Mouse (Mus musculus) CH12.LX (cell line): ENCODE results near the gene Pdia6. TPM values are rescaled to one million over a fixed set of nuclear protein-coding genes. Genes with fewer than 3 reads are reported as not detected.

Experiments
- DNase-seq: peaks from one replicate; pipeline ENCODE4 v3.0.0-alpha.2; 2013; ENCODE audit errors: extremely low read depth
- H3K27ac ChIP-seq: 2 replicates; pipeline ENCODE4 v1.5.1; 2012; ENCODE audit warnings: low read depth, mild to moderate bottlenecking, control low read depth, moderate library complexity; ENCODE audit not compliant: insufficient read depth
- H3K27me3 ChIP-seq: replicated peaks from 2 replicates; pipeline ENCODE3; 2012; ENCODE audit warnings: inconsistent platforms
- H3K36me3 ChIP-seq, 2 experiments: replicated peaks in 1 of 2; 2 replicates each; pipeline versions ENCODE3 to v1.6.1; 2012; ENCODE audit warnings: inconsistent platforms in 1 of 2, low read length in 1 of 2, mild to moderate bottlenecking in 1 of 2, mixed read lengths in 1 of 2, moderate library complexity in 1 of 2; ENCODE audit not compliant: control insufficient read depth in 1 of 2, insufficient read depth in 1 of 2
- H3K4me1 ChIP-seq, 2 experiments: 2 replicates each; pipeline ENCODE4 v1.6.1; 2012; ENCODE audit warnings: inconsistent platforms in 1 of 2, moderate library complexity in 1 of 2; ENCODE audit not compliant: insufficient read depth in 2 of 2, control insufficient read depth in 1 of 2
- H3K4me2 ChIP-seq: 2 replicates; pipeline ENCODE4 v1.6.1; 2012; ENCODE audit warnings: low read depth, mild to moderate bottlenecking, control low read depth; ENCODE audit not compliant: poor library complexity, insufficient read depth, severe bottlenecking
- H3K4me3 ChIP-seq, 3 experiments: fragments of 150-350 bp in 1 of 3; sonication (generic) in 1 of 3; replicated peaks in 1 of 3; 2 replicates each; pipeline versions ENCODE3 to v1.5.1; 2011 to 2012; ENCODE audit warnings: low read depth in 2 of 3, low read length in 2 of 3, mild to moderate bottlenecking in 2 of 3, moderate library complexity in 2 of 3, control low read depth in 1 of 3, improper control_type of control experiment in 1 of 3, inconsistent platforms in 1 of 3, mixed read lengths in 1 of 3; ENCODE audit not compliant: poor library complexity in 1 of 3
- H3K79me2 ChIP-seq: replicated peaks from 2 replicates; pipeline ENCODE4 v1.6.1; 2012; ENCODE audit warnings: mild to moderate bottlenecking, moderate library complexity; ENCODE audit not compliant: control insufficient read depth, poor library complexity, insufficient read depth, severe bottlenecking; ENCODE audit errors: extremely low read depth
- H3K9ac ChIP-seq: 2 replicates; pipeline ENCODE4 v1.6.1; 2012; ENCODE audit warnings: low read depth, mild to moderate bottlenecking, control low read depth, moderate library complexity; ENCODE audit not compliant: insufficient read depth
- H3K9me3 ChIP-seq: replicated peaks from 2 replicates; pipeline ENCODE3; 2012; ENCODE audit warnings: low read length, inconsistent platforms, mixed read lengths
- BHLHE40 ChIP-seq: IDR thresholded peaks from 2 replicates; pipeline ENCODE4 v1.6.1; 2011; ENCODE audit warnings: mild to moderate bottlenecking, low read depth, low read length, improper control_type of control experiment
- CHD1 ChIP-seq: IDR thresholded peaks from 2 replicates; pipeline ENCODE4 v1.6.1; 2012; ENCODE audit warnings: low read depth, low read length, improper control_type of control experiment, inconsistent platforms
- CTCF ChIP-seq, 2 experiments: IDR thresholded peaks in 1 of 2; conservative IDR thresholded peaks in 1 of 2; 2 replicates each; pipeline ENCODE4 v1.5.1; 2011 to 2012; ENCODE audit warnings: low read depth in 2 of 2, low read length in 2 of 2, improper control_type of control experiment in 1 of 2, inconsistent platforms in 1 of 2, mild to moderate bottlenecking in 1 of 2, moderate library complexity in 1 of 2
- E2F4 ChIP-seq: IDR thresholded peaks from 2 replicates; pipeline ENCODE4 v1.6.1; 2011; ENCODE audit warnings: low read depth, low read length, improper control_type of control experiment; ENCODE audit not compliant: insufficient replicate concordance
- EP300 ChIP-seq: IDR thresholded peaks from 2 replicates; pipeline ENCODE4 v1.6.1; 2011; ENCODE audit warnings: low read length, improper control_type of control experiment
- GABPA ChIP-seq: IDR thresholded peaks from 2 replicates; pipeline ENCODE4 v1.6.1; 2012; ENCODE audit warnings: low read depth, low read length, improper control_type of control experiment, inconsistent platforms; ENCODE audit not compliant: insufficient replicate concordance
- HCFC1 ChIP-seq: IDR thresholded peaks from 2 replicates; pipeline ENCODE4 v1.6.1; 2012; ENCODE audit warnings: low read depth, mild to moderate bottlenecking, inconsistent platforms, low read length, improper control_type of control experiment
- JUND ChIP-seq: conservative IDR thresholded peaks from 2 replicates; pipeline ENCODE4 v1.6.1; 2011; ENCODE audit warnings: low read depth, low read length, improper control_type of control experiment
- KAT2A ChIP-seq: IDR thresholded peaks from 2 replicates; pipeline ENCODE4 v1.6.1; 2012; ENCODE audit warnings: low read length, improper control_type of control experiment, inconsistent platforms; ENCODE audit not compliant: insufficient replicate concordance
- MAFK ChIP-seq: IDR thresholded peaks from 2 replicates; pipeline ENCODE4 v1.6.1; 2011; ENCODE audit warnings: low read length, improper control_type of control experiment; ENCODE audit not compliant: insufficient replicate concordance
- MAZ ChIP-seq: IDR thresholded peaks from 2 replicates; pipeline ENCODE4 v1.6.1; 2012; ENCODE audit warnings: low read depth, mild to moderate bottlenecking, inconsistent platforms, low read length, improper control_type of control experiment, moderate library complexity
- MEF2A ChIP-seq: IDR thresholded peaks from 2 replicates; pipeline ENCODE4 v1.6.1; 2014; ENCODE audit warnings: low read depth, mild to moderate bottlenecking, inconsistent platforms, low read length, improper control_type of control experiment, borderline replicate concordance
- NELFE ChIP-seq: IDR thresholded peaks from 2 replicates; pipeline ENCODE4 v1.6.1; 2011; ENCODE audit warnings: low read depth, low read length, improper control_type of control experiment
- NRF1 ChIP-seq: IDR thresholded peaks from 2 replicates; pipeline ENCODE4 v1.6.1; 2014; ENCODE audit warnings: low read depth, mild to moderate bottlenecking, inconsistent platforms, low read length, improper control_type of control experiment, moderate library complexity
- POLR2AphosphoS2 ChIP-seq: IDR thresholded peaks from 2 replicates; pipeline ENCODE4 v1.6.1; 2011; ENCODE audit warnings: low read depth, low read length, improper control_type of control experiment
- RAD21 ChIP-seq: IDR thresholded peaks from 2 replicates; pipeline ENCODE4 v1.6.1; 2011; ENCODE audit warnings: low read depth, mild to moderate bottlenecking, low read length, improper control_type of control experiment, moderate library complexity
- RCOR1 ChIP-seq: conservative IDR thresholded peaks from 2 replicates; pipeline ENCODE4 v1.6.1; 2012; ENCODE audit warnings: low read depth, mild to moderate bottlenecking, inconsistent platforms, low read length, improper control_type of control experiment
- SMC3 ChIP-seq: IDR thresholded peaks from 2 replicates; pipeline ENCODE4 v1.6.1; 2011; ENCODE audit warnings: low read depth, low read length, improper control_type of control experiment
- USF1 ChIP-seq: IDR thresholded peaks from 2 replicates; pipeline ENCODE4 v1.6.1; 2014; ENCODE audit warnings: low read depth, mild to moderate bottlenecking, inconsistent platforms, low read length, improper control_type of control experiment
- USF2 ChIP-seq: conservative IDR thresholded peaks from 2 replicates; pipeline ENCODE4 v1.6.1; 2011; ENCODE audit warnings: low read depth, low read length, improper control_type of control experiment
- ZC3H11A ChIP-seq: IDR thresholded peaks from 2 replicates; pipeline ENCODE4 v1.6.1; 2012; ENCODE audit warnings: low read depth, mild to moderate bottlenecking, inconsistent platforms, low read length, improper control_type of control experiment
- ZMIZ1 ChIP-seq: IDR thresholded peaks from 2 replicates; pipeline ENCODE4 v1.6.1; 2012; ENCODE audit warnings: low read depth, mild to moderate bottlenecking, inconsistent platforms, low read length, improper control_type of control experiment
- dilution Hi-C: fragments of 300-500 bp; cut with MboI; formaldehyde crosslinking; loops from 2 replicates; pipeline ENCODE4 v1.14.3; 2020; ENCODE audit warnings: low sequenced_read_pairs; ENCODE audit not compliant: extremely low pct_unique_long_range_greater_than_20kb, extremely low pct_ligation_motif_present
- in situ Hi-C: fragments of 300-500 bp; cut with MboI; formaldehyde crosslinking; loops from 3 replicates; pipeline ENCODE4 v1.14.3; 2019; ENCODE audit warnings: low sequenced_read_pairs, low pct_ligation_motif_present, low pct_unique_long_range_greater_than_20kb, mixed read lengths
- polyA plus RNA-seq: library from polyadenylated mRNA; unstranded; fragments of >175 nt; gene quantifications from 2 replicates; pipeline ENCODE4 v1.2.1, GENCODE M21; 2012; ENCODE audit warnings: low read depth; ENCODE audit not compliant: insufficient read length
- total RNA-seq, 2 experiments: library from RNA; depleted of rRNA; stranded (reverse); fragments of 300-350 nt in 1 of 2; fragments of >200 nt in 1 of 2; gene quantifications; 2 replicates each; pipeline ENCODE4 v1.2.3; 2012 to 2014

The Pdia6 gene
- total and polyA plus RNA-seq, 3 experiments, result 359 to 408 (median 382) TPM

DNA sequence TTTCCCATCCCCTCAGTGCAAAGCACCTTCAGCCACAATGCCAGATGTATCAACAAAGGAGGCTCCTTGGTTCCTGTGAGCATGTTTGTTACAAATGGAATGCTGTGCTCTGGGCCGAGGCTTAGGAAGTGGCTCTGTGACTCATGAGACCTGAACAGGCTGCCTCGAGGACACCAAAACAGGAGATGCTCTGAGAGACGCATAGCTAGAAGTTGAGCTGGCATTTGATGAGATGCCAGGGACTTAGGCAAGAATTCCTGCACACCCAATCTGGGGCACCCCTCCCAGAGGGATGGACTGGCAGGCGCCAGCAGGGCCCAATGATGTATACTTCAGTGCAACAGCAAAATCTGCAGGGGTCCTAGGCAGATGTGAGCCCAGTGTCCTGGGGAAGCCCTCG lies 45.7 kb upstream of the Pdia6 start:
- Histone ChIP-seq H3K9ac (no peak overlapping the region), H3K36me3 (no peaks in the 10 kb centered on the region), H3K79me2 (no peaks in the 10 kb centered on the region), H3K4me1 (peaks cover 0 to 5% of the 10 kb centered on the region in 2 experiments; a peak in 2 of 4 replicates), H3K9me3 (no peaks in the 10 kb centered on the region), H3K4me3 (no peak overlapping the region), H3K27me3 (no peaks in the 10 kb centered on the region), H3K4me2 (no peak overlapping the region), H3K27ac (no peak overlapping the region)
- no peak for TF ChIP-seq MAZ
- TF ChIP-seq ZC3H11A, result no peak
- TF ChIP-seq RAD21, result no peak
- TF ChIP-seq MAFK, result no peak
- no peak for TF ChIP-seq CHD1
- TF ChIP-seq USF1, result no peak
- TF ChIP-seq NELFE, result no peak
- no peak for TF ChIP-seq HCFC1
- no peak for TF ChIP-seq KAT2A
- TF ChIP-seq BHLHE40, result no peak
- TF ChIP-seq E2F4, result no peak
- no peak for TF ChIP-seq GABPA
- TF ChIP-seq ZMIZ1, result no peak
- no peak for TF ChIP-seq MEF2A
- no peak for TF ChIP-seq POLR2AphosphoS2
- DNase-seq, result no peak
- dilution Hi-C loops, result no loop called here
- in situ Hi-C loops, result no loop called here

DNA sequence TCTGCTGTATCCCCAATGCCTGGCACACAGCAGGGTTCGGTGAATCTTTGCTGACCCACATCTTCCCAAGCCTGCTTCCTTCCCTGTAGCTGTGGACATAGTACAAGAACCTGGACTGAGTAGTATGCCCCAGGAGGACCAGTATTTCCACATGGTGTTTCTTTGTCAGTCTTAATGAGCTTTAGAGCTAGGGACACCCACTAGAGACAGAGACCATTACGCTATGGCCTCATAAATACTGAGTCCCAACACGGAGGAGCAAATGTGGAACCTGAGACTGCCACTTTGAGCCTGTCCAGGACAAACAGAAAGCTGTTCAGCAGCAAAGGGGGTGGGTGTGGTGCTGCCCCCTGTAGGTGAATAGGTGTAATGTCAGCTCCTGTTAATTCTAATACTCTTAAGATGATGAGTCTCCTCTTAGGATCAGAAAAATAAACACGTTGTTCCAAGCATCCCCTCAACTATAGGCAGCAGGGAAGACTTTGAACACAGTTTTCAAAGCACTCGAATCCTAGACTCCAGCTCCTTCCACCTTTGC lies 44.4 kb upstream of the Pdia6 start:
- no peaks in the 10 kb centered on the region for H3K9me3 ChIP-seq
- dilution Hi-C loops, result no loop called here
- DNase-seq, result peak; percentile 59
- TF ChIP-seq BHLHE40 (no peak), NRF1 (no peak), USF1 (no peak), EP300 (no peak), JUND (no peak), CTCF (conservative IDR thresholded peaks at IDR 0.05 in 1 of 2, IDR thresholded peaks at IDR 0.05 in 1 of 2; ENCODE audit: low read depth in 2 of 2, low read length in 2 of 2) (peak; percentile 81 to 91), USF2 (no peak), RCOR1 (no peak), RAD21 (peak; percentile 59), SMC3 (peak; percentile 79)
- peak overlapping the region; percentile 64 for H3K4me2 ChIP-seq
- H3K36me3 ChIP-seq, result no peaks in the 10 kb centered on the region
- no peak overlapping the region for H3K4me3 ChIP-seq
- no peak overlapping the region for H3K9ac ChIP-seq
- H3K27me3 ChIP-seq, result no peaks in the 10 kb centered on the region
- in situ Hi-C loops, result no loop called here
- peaks cover 0 to 5% of the 10 kb centered on the region in 2 experiments; a peak in 2 of 4 replicates for H3K4me1 ChIP-seq
- H3K27ac ChIP-seq, result no peak overlapping the region
- no peaks in the 10 kb centered on the region for H3K79me2 ChIP-seq
